Mouse (Mus musculus) neural tube, embryonic 14.5 days (tissue): ENCODE measurements around the gene Trim34a. TPM values are rescaled to one million over a fixed set of nuclear protein-coding genes. Genes with fewer than 3 reads are reported as not detected.

Experiments
- polyA plus RNA-seq: library from polyadenylated mRNA; unstranded; fragments of >200 nt; fragmentation: Nextera tagmentation; extraction: Ambion mirVana; gene quantifications from 2 replicates; pipeline ENCODE4 v1.2.1, GENCODE M21; 2014

Gene Trim34a
- polyA plus RNA-seq, 1 experiment from 2014 or later, result 0.60 TPM

Other genes with a start within 250 kb of the Trim34a start
- not detected in 2 replicates for gene Olfr638, start 245.7 kb upstream of the Trim34a start, polyA plus RNA-seq
- 0.04 TPM in 1 of 2 replicates, not detected in the other for gene Olfr639, start 227.2 kb upstream of the Trim34a start, polyA plus RNA-seq
- not detected in 2 replicates for gene Olfr640, start 218.9 kb upstream of the Trim34a start, polyA plus RNA-seq
- not detected in 2 replicates for gene Olfr641, start 209.0 kb upstream of the Trim34a start, polyA plus RNA-seq
- gene Olfr642, start 191.8 kb upstream of the Trim34a start, polyA plus RNA-seq, result not detected in 2 replicates
- not detected in 2 replicates for gene 4930516K23Rik, start 183.0 kb upstream of the Trim34a start, polyA plus RNA-seq
- not detected in 2 replicates for gene Olfr644, start 172.6 kb upstream of the Trim34a start, polyA plus RNA-seq
- gene Olfr645, start 159.0 kb upstream of the Trim34a start, polyA plus RNA-seq, result not detected in 2 replicates
- gene Olfr646, start 139.6 kb upstream of the Trim34a start, polyA plus RNA-seq, result not detected in 2 replicates
- not detected in 2 replicates for gene Ubqln5, start 114.6 kb upstream of the Trim34a start, polyA plus RNA-seq
- not detected in 2 replicates for gene Olfr643, start 107.1 kb upstream of the Trim34a start, polyA plus RNA-seq
- gene Ubqln3, start 101.2 kb upstream of the Trim34a start, polyA plus RNA-seq, result not detected in 2 replicates
- gene Ubqlnl, start 93.9 kb upstream of the Trim34a start, polyA plus RNA-seq, result not detected in 2 replicates
- not detected in 2 replicates for gene Olfm5, start 79.6 kb upstream of the Trim34a start, polyA plus RNA-seq
- 0.37 and 0.78 TPM in 2 replicates for gene Olfr648, start 61.1 kb upstream of the Trim34a start, polyA plus RNA-seq
- gene Olfr649, start 48.5 kb upstream of the Trim34a start, polyA plus RNA-seq, result not detected in 2 replicates
- 0.31 and 0.48 TPM in 2 replicates for gene Trim6, start 25.7 kb upstream of the Trim34a start, polyA plus RNA-seq
- gene Trim5, start 43.6 kb downstream of the Trim34a start, polyA plus RNA-seq, result 0.07 and 0.10 TPM in 2 replicates
- 1.6 and 2.5 TPM in 2 replicates for gene Trim12a, start 71.0 kb downstream of the Trim34a start, polyA plus RNA-seq
- gene Trim34b, start 85.0 kb downstream of the Trim34a start, polyA plus RNA-seq, result not detected in 2 replicates
- 0.66 and 0.88 TPM in 2 replicates for gene Trim12c, start 108.9 kb downstream of the Trim34a start, polyA plus RNA-seq
- gene Trim30b, start 125.4 kb downstream of the Trim34a start, polyA plus RNA-seq, result not detected in 2 replicates
- 0.26 TPM in 1 of 2 replicates, not detected in the other for gene Trim30c, start 156.4 kb downstream of the Trim34a start, polyA plus RNA-seq
- 0.15 and 1.1 TPM in 2 replicates for gene Trim30a, start 220.7 kb downstream of the Trim34a start, polyA plus RNA-seq